Mouse (Mus musculus) embryonic stem cell, embryonic (primary cell): Measurements from ENCODE around the gene Ttpal.

ENCODE experiments used
- CTCF ChIA-PET, 4 experiments: fragments of 300-600 bp in 2 of 4; fragments of 350-600 bp in 2 of 4; sonication (Branson Sonifier 250); formaldehyde crosslinking; loops; one replicate each; lab custom pipeline; 2022; ENCODE audit warnings: inconsistent platforms in 2 of 4; lab: Charles Lee
- POLR2A ChIA-PET, 4 experiments: fragments of 300-600 bp in 2 of 4; fragments of 350-600 bp in 2 of 4; sonication (Branson Sonifier 250); formaldehyde crosslinking; loops; one replicate each; lab custom pipeline; 2022; ENCODE audit warnings: antibody characterized with exemption in 4 of 4, inconsistent platforms in 1 of 4; lab: Charles Lee

Gene Ttpal

GRCm38 (mm10) chr2:163659431-163659830, 57.3 kb downstream of the Ttpal start:
- ChIA-PET CTCF (interaction anchor here in 3 of 4 experiments (0.6 to 1.9 kb wide), 5 partner anchors 12 to 179 kb away, joined by 3 to 15 read pairs (median 3); no protein-coding TSS in a partner anchor), POLR2A (interaction anchor here in 3 of 4 experiments (0.6 to 6.2 kb wide), 13 partner anchors 8 to 62 kb away, joined by 3 to 79 read pairs (median 5); partner anchors contain the start of gene Serinc3 (in 2 of the 3))

GRCm38 (mm10) chr2:163660103-163660701, 58.1 kb downstream of the Ttpal start:
- ChIA-PET CTCF (interaction anchor here in 1 of 4 experiments (1.6 kb wide), 1 partner anchor 178 kb away, joined by 6 read pairs; no protein-coding TSS in a partner anchor), POLR2A (interaction anchor here in 2 of 4 experiments (1.6 to 6.2 kb wide), 6 partner anchors 11 to 43 kb away, joined by 4 to 79 read pairs (median 8); partner anchors contain the start of gene Serinc3 (in 2 of the 2))

GRCm38 (mm10) chr2:163661371-163661850, 59.3 kb downstream of the Ttpal start:
- POLR2A ChIA-PET = interaction anchor here in 2 of 4 experiments (0.9 to 6.2 kb wide), 4 partner anchors 14 to 44 kb away, joined by 3 to 79 read pairs (median 4); partner anchors contain the start of gene Serinc3 (in 1 of the 2)
- CTCF ChIA-PET = no interaction called here

GRCm38 (mm10) chr2:163662076-163662475, 60.0 kb downstream of the Ttpal start:
- ChIA-PET POLR2A (interaction anchor here in 2 of 4 experiments (0.9 to 6.2 kb wide), 4 partner anchors 15 to 45 kb away, joined by 3 to 79 read pairs (median 4); partner anchors contain the start of gene Serinc3 (in 1 of the 2)), CTCF (no interaction called here)

GRCm38 (mm10) chr2:163662698-163663221, 60.6 kb downstream of the Ttpal start:
- ChIA-PET POLR2A (interaction anchor here in 1 of 4 experiments (1.1 to 1.2 kb wide), 2 partner anchors 15 to 54 kb away, joined by 3 to 4 read pairs; no protein-coding TSS in a partner anchor), CTCF (no interaction called here)

- POLR2A ChIA-PET = interaction anchor here in 1 of 4 experiments (1.8 kb wide), 1 partner anchor 40 kb away, joined by 5 read pairs; no protein-coding TSS in a partner anchor
- CTCF ChIA-PET = no interaction called here
These were observed 61.8 kb downstream of the Ttpal start for GRCm38 (mm10) chr2:163663930-163664329.

- CTCF ChIA-PET = no interaction called here
- POLR2A ChIA-PET = no interaction called here
These were observed 64.9 kb downstream of the Ttpal start for GRCm38 (mm10) chr2:163667045-163667444.
